Mouse (Mus musculus) ZHBTc4 (cell line): ENCODE measurements at regions not wholly inside any gene's neighbourhood (a gene's known extent, or its start where the extent isn't known, plus 50 kb on each side); places are given as distances from the start of the nearest gene placed in this dataset.

Experiments used
- DNase-seq: peaks from one replicate; pipeline ENCODE4 v3.0.0-alpha.2; 2011; ENCODE audit warnings: low read depth, low spot score

DNA sequence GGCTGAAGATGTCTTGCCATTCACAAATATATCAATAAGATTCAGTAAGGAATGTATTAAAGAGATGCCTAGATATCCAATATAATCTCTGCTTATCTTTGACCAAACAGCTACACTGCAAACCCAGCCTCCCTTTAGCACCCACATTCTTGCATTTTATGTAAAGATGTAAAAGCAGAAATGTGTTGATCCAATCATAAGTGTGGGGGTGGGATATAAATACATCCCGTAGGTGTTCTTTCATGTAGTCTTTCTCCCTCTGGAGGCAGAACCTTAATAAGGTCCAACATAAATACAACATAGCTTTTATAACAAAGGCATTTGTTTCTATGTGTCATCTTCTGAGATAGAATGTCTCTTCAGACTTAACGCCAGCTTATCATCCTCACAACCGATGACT, 637.1 kb upstream of the Flrt2 start:
- DNase-seq, result no peak

DNA sequence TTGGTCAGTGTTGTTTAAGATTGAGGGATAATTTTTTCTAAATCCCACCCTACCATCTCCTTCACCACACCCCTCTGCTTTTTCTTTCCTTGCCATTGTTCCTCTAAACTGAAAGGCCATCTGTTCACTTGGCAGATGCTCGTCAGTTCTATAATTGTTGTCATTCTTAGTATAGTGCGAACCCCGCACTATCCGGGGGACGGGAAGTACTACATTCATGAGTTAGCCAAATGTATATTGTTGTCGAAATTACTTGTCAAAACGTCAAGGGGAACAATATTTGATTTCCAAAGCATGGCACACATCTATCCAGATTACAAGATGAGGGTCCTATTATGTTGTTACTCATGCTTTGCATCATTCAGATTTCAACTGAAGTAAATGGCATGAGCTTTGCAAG, 635.1 kb upstream of the Flrt2 start:
- DNase-seq, result no peak

DNA sequence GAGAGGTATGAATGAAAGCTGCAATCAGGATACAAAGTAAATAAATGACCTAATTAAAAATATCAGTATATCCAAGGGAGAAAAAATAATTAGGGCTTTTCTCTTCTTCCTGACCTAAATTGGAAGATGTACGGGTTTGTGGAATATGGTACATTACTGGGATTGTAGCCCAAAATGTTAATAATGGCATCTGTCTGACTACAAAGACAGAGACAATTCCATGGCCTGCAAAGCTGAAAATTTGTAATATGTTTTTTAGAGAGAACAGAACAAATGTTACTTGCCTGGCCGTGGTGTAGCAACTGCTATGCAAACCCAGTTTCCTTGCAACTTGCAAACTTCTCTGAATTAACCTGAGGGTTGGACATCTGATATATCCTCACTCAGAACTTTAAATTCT, 632.6 kb upstream of the Flrt2 start:
- DNase-seq, result no peak

DNA sequence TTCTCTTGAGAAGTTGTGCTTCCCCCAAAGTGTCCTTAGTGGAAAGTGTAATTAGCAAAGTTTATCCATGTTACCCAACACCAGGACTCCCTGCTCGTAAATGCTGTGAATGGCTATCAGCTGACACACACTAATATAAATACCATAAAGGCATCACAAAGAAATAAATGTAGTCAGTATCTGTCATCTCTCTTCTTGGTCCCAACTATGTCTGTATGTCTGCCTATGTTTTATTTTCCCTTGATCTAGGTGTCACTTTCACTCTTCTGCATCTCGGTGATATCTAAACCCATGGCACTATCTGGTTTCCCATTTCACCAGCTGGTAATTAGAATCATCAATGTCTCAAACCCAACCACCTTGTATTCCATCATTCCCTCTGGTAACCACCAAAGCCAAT, 619.7 kb upstream of the Flrt2 start:
- no peak for DNase-seq

DNA sequence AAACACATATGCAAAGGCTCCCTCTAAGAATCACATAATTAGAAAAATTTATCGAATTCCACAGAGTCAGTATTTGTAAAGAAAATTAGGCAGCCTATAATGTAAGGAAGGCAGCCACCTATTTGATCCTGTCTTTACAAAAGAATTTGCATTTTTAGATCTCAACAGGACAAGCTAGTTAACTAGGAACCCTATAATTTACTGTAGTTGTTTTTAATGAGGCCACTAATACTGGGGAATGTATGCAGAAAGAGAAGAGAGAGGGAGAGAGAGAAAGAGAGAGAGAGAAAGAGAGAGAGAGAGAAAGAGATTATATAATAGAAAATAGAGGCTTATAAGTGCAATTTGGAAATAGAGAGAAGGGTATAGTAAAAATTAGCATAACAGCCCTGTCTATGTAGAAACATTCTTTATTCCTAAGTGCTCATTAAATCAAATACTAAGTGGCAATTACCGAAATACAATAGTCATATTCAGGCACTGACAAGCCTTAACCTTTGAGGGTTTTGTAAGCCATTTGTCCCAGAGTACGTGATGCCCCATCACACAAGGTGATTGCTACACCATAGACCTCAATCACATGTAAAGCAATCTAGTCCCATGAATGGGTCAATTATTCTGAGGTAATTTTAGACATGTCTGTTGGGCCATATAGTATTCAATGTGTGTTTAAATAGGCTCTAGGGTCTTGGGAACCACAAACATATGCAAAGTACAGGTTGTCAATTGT, 572.6 kb upstream of the Flrt2 start:
- DNase-seq, result no peak

DNA sequence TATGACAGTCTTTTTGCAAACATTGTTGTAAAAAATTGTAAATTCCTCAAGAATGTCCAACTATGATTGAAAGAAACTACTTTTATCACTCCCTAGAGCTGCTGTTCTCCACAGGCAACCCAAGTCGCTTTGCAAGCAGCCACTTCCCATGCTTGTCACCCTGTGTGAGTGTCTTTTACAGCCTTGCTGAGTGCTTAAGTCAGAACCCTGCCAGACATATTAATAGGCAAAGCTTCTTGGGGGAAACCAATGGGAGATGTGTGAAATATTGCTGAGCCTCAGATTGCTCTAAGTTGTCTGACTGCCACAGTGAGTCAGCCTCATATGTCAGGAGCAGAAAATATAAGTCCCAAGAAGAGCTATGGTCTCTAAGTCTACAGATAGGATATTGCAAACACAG, 559.2 kb upstream of the Flrt2 start:
- DNase-seq, result no peak

DNA sequence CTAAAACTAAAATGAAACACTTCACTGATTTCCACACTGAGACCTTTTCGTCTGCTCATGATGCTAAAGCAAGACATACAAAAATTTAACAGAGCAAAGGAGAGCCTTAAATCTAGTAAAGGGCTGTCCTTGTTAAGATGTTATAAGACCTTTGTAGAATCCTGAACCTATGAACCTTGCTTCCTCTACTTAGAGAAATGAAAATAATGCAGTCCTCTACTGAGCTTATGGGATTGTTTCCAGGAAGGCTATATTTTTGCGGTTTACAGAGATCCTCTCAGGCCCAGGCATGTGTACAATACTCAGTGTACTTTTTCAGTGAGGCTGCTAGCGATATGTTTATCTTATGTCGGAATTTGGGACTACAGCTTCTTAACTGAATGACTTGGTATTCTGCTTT, 558.5 kb upstream of the Flrt2 start:
- no peak for DNase-seq

DNA sequence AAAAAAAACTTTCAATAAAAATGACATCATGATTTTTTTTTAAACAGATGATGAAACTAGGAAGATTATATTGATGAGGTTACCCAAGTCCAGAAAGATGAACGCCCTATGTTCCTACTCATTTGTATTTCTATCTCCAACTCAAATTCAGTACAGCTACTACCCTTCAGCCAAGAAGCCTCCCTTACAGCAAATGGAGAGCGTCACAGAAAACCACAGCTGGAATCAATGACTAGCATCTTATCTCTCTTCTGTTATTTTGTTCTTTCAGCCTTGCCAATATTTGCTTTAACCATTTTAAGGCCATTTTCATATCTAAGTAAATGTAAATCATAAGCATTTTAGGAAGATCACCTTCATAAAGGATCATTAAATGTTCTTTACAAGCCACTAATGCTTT, 553.9 kb upstream of the Flrt2 start:
- DNase-seq, result no peak

DNA sequence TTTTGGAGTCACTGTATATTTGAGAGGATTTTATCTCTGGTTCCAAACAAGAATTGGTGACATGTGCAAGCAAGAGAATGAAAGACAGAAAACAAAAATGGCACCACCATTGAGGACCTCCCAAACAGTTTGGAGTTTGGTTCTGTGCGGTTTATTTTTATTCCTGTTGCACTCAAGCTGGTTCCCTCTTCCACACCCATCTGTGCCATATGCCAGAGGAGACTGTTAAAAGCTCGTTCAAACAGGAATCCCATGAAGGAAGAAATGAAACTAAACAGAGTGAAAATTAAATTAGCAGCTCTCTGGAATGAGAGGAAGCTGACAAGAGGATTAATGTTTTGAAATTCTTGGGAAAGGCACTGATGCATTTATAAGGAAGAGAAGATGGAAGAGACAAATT, 521.0 kb upstream of the Flrt2 start:
- DNase-seq, result no peak

DNA sequence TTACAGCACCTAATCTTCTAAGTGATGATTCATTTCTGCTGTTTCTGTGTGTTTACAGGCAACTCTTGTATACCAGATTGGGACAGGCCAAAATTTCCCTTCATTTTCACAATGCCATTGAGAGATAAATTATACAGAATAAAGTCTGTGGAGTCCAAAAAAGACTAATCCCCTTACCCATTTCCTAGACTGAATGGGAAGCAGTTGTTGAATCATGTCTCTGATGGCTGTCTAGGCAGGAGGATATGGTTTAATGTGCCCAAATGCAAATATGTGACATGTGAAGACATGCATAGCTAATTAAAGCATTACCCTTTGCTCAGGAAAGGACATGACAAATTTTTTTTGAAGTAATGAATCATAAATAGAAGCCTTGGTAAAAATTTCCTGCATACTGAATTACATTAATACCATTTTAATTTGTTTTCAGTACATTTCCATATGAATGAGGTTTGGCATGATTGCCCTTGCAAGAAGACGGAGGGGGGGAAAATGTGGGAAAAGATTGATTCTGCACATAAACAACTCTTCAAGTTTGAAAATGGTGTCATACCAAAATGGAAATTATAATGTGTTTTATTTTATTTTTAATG, 518.1 kb upstream of the Flrt2 start:
- DNase-seq, result no peak

DNA sequence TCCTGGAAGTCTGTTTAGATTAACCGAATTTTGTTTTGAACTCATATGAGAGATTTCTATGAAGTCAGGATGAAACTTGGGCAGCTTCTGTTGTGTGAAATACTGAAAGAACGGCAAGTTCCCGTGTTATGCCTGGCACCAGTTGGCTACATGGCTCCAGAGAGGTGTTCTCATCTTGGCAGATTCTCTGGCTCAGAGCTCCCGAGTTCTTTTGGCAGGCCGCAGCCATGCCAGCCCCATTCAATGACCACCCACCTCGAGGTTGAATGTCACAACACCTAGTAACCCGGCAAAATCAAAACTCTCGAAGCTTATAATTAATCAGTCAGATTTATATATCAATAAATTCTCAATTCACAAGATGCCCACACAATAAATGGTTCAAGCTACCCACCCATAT, 489.5 kb upstream of the Flrt2 start:
- no peak for DNase-seq

DNA sequence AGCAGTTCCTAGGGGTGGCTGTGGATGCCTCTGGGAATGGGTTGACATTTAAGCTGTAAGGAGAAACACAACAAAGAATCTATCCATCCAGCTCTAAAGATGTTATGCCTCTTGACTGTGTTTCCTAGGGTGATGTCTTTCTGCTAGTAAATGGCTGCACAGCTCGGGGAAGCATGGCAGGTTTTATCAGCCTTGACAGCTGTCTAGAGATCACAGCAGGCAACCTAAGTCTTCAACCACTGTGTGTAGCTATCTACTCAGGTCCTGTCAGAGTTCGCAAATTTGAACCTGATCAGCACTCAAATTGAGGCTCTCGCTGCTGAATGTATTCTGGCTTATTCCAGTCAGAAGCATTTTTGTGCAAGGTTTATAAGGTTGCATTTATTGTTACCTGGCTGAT, 486.9 kb upstream of the Flrt2 start:
- DNase-seq, result peak; percentile 1

DNA sequence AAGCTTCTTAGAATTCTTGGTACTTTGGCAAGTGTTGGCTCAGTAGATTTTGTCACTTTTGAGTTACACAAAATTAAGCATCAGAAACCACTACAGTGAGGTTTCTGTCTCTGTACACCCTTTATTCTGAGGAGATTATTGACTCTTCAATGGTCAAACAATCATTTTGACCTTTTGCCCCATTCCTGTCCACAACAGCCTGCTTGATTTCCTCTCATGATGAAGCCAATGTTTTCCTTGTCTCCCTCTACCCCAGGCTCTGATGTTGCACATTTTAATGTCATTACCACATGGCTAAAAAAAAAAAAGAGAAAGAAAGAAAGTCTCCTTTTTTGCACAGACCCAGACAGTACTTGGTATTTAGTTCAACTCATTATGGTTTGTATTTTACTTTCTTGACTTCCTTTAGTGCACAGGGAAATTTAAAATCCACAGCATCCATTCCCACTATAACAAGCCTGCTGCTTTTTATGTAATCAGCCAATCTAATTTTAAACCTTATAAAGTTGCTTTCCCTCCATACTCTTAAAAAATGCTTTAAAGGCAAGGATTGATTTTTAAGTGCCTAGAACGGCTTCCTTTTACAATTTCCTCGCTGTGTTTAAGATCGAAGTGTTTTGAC, 452.8 kb upstream of the Flrt2 start:
- no peak for DNase-seq

DNA sequence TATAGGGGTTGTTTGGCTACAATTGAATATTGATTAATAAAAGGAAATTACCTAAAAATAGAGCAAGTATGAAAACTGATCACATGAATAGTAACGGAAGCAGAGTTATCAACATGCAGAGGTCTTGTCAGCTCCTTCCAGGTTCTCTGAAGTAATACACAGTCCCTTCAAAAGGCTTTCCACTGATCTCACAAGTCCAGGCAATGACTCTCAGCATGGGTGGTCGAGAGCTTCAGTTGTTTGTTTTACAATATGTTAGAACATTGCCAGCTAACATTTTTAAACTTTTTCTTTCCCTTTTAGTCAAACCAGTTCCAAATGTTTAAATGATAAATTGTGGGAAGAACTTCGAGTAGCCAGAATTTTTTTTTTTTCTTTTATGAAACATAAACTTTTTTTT, 424.8 kb upstream of the Flrt2 start:
- DNase-seq, result no peak

DNA sequence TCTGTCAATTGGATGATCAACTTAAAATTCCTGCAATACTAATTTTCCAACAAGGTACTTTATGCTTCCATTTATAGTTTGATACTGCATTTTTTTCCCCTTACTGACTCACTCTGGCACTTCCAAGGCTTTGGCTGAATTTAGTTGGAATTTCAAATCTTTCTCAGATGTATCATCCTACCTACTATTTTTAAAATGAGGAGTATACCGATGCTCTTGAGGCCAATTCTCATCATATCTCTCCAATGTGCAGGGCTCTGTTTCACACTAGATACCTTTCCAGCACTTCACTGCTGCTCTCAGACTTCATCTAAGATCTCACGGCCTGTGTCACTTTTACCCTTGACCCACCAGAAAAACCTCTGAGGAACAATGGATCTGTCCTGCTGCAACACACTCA, 386.6 kb upstream of the Flrt2 start:
- DNase-seq, result no peak

DNA sequence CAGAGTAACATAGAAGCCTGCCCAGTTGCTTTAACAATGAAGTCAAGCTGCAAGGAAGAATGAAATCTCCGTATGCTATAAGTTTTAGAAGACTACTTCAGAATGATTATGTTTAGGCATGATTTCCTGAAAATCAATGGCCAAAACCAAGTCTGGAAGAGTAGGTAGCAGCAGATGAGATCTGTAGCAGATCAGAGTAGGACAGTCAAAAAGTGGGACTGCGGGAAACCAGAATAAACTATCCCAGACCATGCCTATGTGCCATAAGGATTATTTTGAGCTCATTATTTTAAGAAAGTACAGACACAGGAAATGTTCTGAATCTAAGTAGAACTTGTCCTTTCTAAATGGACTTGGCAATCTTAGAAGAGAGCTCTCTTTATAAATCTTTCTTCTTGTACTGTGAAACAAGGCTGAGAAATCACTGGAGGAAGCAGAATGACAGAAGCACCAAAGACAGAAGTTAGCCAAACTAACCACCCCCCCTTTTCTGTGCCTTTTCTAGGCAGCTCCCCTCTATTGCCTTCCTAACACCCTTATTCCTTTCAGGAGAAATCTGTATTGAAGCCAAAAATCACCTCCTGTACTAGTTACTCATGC, 376.8 kb upstream of the Flrt2 start:
- no peak for DNase-seq

DNA sequence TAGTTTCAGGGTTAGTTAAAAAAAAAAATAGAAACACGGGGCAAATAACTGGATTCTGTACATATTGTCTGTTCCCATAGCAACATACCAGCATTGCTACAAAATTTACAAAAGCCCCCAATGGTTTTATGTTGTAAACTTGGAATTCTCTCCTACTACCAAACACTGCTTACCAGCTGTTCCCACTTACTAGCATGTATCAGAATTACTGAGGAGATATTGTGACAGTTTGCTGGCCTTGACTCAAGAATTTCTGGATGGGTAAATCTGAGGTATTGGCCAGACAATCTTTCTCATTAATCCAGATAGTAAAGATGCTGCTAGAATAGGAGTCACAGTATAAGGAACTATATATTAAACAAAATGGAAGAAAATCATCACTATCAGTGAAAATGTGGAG, 375.2 kb upstream of the Flrt2 start:
- DNase-seq, result no peak

DNA sequence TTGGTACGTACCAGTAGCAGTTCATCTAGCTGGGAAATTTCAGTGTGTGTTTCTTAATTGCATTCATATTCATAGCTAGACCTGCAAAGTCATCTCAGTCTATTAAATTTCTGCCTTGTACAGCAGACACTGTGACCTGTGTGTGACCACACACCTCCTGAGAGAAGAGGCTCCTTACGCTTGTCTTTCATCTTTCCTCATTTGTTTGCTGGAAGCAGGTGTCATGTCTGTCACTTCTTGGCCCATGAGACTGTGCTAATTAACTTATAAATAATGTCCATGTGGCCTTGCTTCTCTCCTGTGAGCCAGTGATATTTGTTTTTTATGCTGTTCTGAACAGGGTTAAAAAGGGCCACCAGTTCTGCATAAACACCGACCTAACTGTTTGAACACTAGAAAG, 370.3 kb upstream of the Flrt2 start:
- DNase-seq, result no peak

DNA sequence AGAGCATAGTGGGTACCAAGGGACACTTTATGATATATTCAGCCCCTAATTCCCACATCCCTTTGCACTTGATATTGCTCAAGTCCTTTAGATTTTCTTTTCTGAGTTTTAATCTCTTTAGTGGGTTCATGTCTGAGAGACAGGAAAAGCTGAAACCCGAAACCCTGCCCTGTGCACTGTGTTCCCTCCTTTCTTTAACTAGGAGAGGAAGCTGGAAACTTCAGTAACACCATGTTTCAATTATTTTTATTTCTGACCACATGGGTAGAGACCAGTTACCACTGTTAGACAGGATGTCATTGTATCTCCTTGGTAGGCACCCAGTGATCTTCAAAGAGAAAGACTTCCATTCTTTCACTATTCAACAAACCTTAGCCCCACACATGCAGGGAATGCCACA, 362.4 kb upstream of the Flrt2 start:
- no peak for DNase-seq

DNA sequence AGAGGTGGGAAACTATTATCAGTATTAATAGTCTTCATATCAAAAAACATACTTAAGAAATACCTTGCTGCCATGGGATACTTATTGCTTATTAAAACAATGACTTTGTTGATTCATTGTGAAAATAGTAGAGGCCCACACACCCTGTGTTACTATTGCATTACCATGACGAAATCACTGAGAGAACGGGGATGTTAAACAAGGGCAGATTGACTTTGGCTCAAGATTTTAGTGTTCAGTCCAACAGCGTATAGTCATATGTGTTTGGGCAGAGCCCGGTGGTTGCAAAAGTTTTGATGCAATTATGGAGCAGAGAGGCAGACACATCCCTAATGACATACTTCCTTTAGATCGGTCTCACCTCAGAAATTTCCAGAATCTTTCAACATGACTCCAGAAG, 344.2 kb upstream of the Flrt2 start:
- no peak for DNase-seq

DNA sequence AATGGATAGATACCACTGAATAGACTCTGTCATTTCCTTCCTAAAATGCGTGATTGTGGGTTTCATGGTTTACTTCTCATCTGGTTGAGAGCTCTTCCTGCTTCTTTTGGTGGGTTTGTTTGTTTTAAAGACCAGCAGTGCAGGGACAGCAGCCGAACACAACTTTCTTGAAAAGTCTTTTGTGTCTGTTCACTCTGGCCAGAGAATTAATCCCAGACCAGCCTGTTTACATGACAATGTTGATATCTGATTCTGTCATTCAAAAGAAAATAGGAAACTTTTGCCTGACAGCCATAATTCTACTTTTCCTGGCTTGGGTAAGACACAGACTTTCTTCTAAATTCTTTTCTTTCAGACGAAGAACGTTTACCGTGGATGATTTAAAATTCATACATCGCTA, 336.9 kb upstream of the Flrt2 start:
- no peak for DNase-seq

DNA sequence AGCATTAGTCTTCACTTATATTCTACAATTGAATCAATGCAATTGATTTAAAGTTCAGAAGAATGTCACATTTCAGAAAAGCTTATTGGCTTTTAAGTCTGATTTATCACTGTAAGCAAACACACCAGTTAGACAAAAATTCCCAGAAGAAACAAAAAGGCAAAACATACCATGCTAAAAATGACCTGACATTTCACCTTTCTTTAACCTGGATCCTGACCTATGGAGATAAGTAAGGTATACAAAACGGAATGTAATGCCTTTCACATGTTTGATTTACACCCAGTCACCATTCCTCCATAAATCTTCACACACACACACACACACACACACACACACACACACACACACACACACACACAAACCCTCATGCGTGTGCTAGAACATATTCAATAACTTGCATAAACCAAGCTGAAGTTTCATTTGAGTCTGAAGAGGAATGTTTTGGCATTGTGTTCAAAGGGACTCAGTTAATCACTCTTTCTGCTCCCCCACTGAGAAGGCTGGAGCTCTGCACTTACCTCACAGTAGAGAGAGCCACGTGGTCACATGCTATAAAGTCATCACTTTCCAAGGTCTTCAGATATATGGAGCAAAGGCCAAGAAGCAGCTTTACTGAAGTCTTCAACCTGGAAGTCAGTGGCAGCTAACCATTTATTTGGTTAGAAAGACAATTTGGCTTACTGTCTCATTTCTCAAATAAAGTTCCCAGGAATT, 307.6 kb upstream of the Flrt2 start:
- DNase-seq, result peak; percentile 2
